Mouse (Mus musculus): ENCODE results near the gene Prox2. TPM values are rescaled to one million over a fixed set of nuclear protein-coding genes. Genes with fewer than 3 reads are reported as not detected.
"Not testable (repeated sequence)": the region's sequence is repeated elsewhere in the genome, so short reads cannot be mapped to it uniquely, and the experiment has no call there.

Prox2 gene
- polyA plus RNA-seq (2012; rRNA removed): 2.3 and 2.7 TPM in 2 replicates

DNA sequence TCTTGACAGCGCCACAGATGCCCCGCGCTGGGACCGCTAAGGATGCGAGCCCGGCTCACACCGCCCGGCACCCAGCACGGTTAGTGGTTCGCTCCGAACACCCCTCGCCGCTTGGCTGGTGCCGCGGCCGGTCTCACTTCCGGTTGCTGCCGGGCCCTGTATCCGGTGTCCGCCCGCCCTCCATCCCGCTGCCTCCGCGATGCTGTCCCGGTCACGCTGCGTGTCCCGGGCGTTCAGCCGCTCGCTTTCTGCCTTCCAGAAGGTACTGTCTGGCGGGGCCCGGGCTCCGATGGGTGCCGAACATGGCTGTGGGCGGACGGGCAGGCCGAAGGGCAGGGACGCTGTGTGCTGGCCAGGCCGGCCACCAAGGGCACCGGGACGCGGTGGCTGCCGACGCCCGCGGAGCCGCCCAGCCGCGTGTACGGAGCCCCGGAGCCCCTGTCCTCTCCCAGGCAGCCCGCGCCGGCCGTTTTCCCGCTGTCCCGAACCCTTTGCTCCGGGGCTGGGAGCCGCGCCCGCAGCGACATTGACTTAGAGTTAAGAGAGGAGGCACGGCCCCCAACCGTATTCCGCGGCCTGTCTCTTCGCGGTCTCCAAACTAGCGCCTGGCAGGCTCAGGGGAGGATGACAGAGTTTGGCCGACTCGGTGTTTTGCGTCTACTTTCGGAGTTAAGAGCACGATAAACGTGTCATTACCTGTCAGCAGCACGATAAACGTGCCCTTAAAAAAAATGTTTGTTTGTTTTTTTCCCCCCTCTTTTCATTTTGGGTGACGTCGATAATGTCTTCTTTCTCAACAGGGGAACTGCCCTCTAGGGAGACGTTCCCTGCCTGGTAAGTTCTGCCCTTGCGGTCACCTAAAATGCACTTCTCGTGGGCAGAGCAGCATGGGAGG is at the start of gene Prox2, which contains the start of gene Dlst:
Prox2 (minus strand) TSS at position 62 of the 895 bp plus-strand sequence.
Dlst (plus strand) TSS at position 136 of the 895 bp plus-strand sequence.
- peak; percentile 87 for DNase-seq (ENCODE audit: low spot score)

DNA sequence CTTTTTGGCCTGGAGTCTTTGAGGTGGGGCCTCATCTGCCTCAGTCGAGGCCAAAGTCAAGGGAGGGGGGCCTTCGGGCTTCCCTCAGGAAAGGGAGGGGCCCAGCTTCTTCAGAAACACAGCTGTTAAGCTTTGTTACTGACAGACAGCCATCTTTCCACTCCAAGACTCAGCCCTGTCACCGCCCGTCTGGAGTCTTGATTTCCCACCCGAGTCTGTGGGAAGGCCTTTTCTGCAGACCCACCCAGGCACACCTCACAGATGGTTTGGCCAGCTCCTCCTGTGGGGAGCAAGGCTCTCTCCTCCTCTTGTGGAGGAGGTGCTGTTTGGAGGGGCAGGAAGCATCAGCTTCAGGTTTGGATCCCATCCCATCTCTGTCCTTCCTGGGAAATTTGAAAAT is 49.0 kb upstream of the Prox2 start:
- DNase-seq (ENCODE audit: low spot score): no peak

DNA sequence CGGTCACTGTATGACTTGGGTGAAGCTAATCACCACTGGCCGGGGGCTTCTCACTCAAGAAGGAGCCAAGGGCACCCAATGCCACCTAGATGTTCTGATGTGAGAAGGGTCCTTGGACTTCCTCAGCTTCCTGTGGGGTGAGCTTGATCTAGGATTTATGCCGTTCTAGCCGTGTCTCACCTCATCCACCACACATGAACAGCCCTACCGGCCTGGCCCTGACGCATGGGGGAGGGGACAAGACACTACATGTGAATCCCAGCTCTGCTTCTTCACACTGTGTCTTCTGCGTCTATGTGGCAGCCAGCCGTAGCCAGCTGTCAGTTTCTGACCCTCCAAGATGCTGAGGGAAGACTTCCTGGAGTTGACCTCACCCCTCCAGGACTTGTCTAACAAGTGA is 48.2 kb upstream of the Prox2 start:
- no peak for DNase-seq (ENCODE audit: low spot score)

DNA sequence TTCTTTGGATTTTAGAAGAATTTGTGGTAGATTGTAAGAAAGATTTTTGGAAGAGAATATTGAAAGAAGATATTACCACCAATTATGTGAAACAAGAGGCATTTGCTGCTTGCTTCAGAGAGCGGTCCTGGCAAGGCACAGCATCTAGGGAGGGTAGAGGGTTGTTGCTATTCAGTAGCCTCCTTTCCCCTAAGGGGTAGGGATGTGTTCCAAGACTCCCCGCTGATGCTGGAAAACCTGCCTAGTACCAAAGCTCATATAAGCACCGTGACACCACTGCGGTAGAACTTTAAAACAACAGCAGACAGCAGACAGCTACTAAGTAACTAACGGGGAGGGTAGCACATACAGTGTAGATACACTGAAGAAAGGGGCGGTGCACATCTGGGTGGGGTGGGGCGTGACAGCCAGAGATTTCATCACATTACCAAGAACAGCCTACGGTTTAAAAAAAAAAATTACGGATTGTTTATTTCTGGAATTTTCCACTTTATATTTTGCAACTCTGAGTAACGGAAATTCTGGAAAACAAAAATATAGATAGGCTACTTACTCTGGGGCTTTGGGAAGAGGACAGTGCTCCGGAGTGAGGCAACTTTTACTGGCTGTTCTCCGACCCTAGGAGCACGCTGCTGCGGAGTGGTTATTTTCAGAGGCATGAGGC is 47.4 kb upstream of the Prox2 start:
- no peak for DNase-seq (ENCODE audit: low spot score)

DNA sequence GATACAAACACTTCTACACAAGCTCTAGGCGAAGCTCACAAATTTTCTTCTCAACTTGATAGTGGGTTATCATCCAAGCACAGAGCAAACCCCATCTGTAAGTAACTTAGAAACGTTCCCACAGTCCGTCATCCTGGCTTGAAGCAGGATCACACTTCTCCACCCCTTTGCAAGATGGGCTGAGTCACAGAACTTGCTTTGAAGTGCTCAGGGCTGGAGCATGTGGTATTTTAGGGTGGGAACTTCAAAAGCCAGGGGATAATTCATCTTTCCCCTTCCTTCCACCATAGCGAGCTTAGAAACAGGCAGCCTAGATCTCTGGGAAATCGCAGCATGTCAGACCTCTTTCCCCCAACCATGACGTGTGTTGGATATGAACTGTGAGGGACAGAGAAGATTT is 45.8 kb upstream of the Prox2 start:
- DNase-seq (ENCODE audit: low spot score): no peak

DNA sequence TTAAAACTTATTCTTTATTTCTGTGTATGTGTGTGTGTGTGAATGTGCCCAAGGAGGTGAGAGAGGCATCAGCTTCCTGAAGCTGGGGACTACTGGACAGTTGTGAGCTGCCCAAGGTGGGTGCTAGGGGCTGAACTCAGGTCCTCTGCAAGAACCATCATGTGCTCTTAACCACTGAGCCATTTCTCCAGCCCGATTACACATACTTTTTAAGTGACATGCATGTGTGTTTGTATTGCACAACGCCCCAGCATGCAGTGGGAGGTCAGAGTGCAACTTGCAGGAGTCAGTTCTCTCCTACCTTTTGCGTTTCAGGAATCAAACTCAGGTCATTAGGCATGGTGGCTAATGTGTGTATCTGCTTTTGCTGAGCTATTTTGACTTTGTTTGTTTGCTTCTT is 42.5 kb upstream of the Prox2 start:
- no peak for DNase-seq (ENCODE audit: low spot score)

DNA sequence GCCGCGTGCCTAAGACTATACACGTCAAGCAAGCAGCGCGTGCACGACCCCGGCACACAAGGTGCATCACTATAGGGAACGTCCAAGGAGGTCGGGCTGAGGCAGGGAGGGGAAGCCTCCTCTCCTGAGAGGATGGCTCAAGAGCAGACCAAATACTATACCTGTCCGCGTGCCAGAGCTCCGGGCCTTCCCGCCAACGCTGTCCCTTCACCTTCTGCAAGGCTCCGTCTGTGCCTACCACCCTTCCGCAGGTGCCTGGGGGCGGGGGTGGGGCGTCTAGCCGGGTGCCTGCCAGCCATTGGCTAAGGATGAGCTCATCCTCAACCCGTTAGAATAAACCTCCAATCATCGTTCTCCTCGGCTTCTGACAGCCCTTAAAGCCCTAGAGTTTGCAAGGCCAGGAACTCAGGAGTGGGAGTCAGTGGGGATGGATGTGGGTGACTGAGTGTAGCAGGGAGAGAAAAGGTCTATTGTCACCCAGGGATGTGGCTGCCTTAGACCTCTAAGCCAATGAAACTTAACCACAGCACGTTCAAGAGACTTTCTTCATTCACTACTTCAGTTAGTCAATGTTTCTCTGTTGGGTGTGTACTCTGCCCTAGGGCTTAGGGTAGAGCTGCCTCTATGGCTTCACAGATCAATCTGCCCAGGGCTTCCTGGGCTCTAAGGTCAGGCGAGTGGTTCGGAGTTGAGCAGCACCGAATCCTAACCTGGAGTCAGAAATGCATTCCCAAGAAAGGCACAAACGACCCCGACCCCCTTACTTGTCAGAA is 40.6 kb upstream of the Prox2 start, which contains the start of gene Rps6kl1:
Rps6kl1 (minus strand) TSS at position 263 of the 773 bp plus-strand sequence.
- DNase-seq (ENCODE audit: low spot score): no peak

DNA sequence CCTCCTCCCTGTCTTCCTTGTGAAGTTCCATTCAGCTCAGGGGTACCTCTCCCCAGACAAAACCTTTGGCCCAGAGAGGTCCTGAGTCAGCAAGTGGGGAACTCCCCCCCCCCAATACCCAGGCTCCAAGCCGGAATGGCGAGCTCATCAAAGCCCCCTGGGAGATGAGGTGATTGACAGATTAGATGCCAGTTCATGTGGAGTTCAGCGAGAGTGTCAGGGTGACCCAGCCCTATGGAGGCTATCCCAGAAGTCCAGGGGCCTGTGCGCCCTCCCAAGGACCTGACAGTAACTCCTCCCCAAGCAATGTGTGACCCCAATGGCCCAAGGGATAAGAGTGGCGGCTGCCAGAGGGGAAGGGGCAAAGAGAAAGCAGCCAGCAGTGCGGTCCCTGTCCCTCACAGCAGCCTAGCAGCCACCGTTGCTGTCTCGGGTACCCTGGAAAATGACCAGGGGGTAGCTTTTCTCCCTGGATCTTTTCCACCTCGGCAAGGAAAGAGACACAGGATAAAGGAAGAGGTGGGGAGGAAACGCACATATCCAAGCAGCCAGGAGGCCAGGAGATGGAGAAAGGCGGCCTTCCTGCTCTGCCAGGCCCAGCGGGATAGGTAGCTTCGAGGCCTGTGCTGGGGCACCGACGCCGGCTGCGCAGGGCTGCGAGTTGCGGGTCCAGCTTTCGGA is 39.9 kb upstream of the Prox2 start:
- DNase-seq (ENCODE audit: low spot score): no peak

DNA sequence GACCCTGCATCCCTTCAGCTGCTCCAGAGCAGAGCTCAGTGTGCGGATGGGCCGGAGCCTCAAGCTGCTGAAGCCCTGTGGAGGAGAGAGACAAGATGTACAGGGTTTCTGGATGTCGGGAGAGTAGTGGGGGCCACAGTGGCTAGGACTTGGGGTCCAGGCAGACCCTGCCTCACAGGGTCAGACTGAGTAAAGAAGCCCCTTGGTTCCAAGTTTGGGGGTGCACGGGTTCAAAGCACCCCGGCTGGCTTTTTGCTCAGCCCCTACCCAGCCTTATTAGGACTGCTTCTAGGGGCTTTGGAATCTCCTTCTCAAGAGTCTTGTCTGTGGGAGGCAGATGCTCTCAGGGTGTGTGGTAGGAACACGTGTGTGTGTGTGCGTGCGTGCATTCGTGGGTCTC is 36.3 kb upstream of the Prox2 start:
- DNase-seq (ENCODE audit: low spot score): no peak

DNA sequence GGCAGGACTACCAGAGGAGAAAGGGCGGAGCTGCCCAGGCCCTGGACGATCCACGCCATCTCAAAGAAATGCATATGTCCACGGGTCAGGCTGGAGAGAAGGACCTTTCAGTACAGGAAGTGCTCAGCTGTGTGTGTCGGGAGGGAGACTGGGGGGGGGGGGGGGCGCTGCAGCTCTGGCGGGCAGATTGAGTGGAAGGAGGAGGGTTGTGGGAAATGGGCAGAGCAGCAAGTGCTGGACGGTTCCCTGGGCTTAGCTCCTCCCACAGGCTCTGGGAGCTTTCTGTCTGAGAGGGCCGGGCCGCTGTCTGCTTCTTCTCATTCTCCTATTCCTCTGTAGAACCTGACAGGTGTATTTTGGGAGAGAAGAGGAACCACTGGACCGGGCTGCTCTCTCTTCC is 35.8 kb upstream of the Prox2 start:
- no peak for DNase-seq (ENCODE audit: low spot score)

DNA sequence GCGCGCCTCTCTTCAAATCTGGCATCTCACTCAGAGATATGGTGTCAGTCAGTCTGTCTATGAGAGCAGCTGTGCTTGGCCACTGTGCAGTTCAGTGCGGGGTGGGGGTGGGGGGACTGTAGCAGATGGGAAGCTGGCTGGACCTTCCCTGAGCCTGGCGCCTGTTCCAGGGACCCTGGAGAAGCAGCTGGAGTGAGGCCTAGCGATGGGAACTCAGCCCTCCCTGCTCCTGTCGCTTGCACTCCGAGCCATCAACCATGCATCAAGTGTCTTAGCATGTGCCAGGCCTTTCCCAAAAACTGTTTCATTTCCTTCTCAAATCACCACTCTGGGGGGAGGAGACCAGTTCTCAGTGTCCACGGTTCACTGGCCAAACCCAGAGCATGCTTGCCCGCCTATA is 35.1 kb upstream of the Prox2 start:
- DNase-seq (ENCODE audit: low spot score): no peak

DNA sequence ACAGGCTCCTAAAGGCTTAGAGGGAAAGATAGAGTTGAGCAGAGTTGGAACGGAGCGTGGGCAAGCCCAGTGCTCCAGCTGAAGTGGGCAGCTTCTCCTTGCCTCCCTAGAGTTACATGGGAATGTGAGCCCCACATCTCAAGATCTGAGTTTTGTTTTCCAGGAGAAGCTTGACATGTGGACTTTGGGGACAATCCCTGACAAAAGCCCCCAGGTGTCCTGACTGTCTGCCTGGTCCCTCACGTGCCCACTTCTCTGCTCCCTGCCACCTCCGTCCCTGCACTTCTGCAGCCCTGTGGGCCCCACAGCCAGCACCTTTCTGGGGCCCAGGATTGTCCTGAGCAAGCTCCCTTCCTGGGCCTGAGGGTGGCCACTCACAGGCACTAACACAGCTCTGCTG is 34.3 kb upstream of the Prox2 start:
- DNase-seq (ENCODE audit: low spot score): no peak

DNA sequence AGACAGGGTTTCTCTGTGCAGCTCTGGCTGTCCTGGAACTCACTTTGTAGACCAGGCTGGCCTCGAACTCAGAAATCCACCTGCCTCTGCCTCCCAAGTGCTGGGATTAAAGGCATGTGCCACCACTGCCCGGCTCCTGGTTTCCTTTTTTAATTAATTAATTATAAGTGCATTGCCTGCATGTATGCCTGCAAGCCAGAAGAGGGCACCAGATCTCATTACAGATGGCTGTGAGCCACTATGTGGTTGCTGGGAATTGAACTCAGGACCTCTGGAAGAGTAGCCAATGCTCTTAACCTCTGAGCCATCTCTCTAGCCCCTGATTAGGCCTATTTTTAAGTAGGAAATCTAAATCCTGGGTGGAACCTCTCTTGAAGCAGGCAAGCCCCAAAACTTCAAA is 33.7 kb upstream of the Prox2 start:
- not testable (repeated sequence) for DNase-seq (ENCODE audit: low spot score)

DNA sequence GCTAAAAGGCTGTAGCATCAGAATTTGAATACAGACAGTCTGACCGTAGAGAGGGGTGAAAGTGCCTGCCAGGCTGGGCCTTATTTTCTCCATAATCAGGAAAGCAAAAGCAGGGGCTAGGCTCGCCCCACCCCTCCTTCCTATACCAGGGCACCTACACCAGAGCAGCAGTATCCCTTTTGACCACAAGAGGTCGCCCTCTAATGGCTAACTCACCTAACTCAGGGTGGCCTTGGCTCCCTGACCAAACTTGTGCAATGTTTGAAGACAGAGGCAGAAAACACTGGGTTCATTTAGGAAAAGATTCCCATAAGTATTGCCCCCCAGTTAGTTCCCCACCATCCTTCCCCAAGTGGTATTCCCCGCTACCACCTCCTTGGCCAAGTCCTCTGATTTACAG is 32.2 kb upstream of the Prox2 start:
- DNase-seq (ENCODE audit: low spot score): peak; percentile 46

DNA sequence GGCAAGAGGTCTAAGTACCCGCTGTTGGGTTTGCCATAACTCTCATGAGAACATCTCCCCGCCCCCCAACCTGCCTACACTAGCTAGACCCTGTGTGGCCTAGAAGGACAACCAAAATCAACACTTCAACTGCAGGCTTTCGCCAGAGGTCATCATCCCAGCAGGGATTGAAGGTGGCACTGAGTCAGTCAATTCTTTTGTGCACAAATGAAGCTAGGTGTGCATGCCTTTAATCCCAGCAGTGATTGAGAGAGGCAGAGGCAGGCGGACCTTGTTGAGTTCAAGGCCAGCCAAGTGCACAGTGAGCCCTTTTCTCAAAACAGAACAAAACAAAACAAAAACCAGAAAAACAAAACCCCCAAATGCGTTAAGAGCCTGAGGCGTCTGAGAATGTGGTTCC is 30.5 kb upstream of the Prox2 start:
- no peak for DNase-seq (ENCODE audit: low spot score)

DNA sequence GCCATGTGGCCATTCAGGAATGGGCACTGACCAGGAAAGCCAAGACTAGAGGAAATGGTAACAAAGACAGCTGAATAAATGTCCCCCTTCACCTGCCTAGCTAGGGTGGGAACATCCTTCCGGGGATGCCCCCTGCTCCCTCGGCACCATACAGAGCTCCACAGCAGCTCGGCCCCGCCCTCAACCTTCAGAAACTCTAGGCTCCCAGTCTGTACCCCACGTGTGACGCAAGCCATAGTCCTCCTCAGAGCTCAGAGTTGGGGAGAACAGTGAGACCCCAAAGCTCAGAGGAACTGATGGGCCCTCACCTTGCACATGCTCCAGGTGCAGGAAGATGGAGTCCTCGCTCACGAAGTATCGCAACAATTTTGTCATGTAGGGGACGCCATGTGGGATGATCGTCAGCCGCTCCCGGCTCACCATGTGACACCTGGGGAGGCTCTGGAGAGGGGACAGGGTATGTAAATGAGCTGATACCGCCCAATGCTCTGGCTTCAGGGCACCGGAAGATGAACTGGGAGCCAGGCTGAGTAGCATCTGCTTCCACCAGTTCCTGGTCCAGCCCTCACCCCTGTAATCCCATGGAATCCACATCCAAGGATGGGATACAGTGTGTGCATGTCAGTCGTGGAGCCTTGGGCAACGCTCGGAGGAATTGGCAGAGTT is 29.6 kb upstream of the Prox2 start:
- DNase-seq (ENCODE audit: low spot score): no peak

DNA sequence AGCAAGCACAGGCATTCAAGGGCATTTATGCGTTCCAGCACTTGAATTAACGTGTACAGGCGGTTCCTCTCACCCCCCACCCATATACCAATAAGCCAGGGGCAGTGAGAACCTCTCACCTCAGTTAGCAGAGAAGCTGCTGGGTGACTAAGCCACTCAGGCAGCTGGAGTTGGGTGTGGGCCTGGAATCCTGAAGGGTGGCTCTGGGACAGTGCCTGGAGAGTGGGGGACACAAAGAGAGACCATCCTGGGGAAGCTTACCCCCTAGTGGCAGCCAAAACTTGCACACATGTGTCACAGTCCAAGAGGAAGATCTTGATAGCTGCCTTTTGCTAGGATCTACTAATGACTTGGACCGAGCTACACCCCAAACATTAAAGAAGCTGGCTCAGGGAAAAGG is 26.1 kb upstream of the Prox2 start:
- no peak for DNase-seq (ENCODE audit: low spot score)

DNA sequence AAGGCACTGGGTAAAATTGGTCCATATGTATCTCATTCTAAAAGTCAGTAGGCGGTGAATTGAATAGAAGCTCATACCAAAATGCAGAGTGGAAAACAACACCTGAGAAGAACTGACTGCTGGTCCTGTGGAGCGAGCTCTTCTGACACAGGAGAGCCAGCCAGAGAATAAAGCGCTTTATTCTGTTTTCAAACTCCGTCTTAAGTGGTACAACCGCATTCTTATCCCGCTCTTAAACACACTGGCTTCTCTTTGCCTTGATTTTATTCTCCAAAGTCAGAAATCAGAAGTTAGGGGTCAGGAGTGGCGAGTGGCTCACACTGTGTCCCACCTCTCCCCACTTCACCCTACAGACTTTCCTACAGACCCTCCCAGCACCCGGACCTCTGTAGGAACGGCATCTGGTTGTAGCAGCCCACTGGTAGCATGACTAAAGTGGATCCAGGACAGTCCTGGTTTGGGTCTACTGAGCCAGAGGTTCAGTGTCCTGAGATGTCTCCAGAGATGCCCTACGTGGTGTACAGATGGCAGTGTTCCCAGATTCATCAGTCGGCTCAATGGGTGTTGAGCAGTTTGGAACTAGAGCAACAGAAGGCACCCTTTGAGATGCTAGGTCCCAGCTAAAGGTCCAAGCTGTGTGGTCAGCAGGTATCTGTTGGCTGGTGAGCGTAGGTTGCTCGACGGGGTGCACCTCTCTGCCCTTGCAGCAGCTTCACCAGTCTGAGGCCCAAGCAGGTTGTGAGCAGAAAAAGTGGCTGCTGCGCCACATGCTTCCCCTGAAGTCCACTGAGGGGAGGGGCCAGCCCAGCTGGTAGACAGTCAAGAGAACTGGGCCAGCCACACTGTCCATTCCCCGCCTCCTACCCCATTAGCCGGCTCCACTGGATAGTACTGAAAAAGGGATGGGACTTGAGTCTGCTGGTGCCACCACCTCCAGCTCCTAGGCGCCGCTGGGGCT is 25.2 kb upstream of the Prox2 start:
- no peak for DNase-seq (ENCODE audit: low spot score)

DNA sequence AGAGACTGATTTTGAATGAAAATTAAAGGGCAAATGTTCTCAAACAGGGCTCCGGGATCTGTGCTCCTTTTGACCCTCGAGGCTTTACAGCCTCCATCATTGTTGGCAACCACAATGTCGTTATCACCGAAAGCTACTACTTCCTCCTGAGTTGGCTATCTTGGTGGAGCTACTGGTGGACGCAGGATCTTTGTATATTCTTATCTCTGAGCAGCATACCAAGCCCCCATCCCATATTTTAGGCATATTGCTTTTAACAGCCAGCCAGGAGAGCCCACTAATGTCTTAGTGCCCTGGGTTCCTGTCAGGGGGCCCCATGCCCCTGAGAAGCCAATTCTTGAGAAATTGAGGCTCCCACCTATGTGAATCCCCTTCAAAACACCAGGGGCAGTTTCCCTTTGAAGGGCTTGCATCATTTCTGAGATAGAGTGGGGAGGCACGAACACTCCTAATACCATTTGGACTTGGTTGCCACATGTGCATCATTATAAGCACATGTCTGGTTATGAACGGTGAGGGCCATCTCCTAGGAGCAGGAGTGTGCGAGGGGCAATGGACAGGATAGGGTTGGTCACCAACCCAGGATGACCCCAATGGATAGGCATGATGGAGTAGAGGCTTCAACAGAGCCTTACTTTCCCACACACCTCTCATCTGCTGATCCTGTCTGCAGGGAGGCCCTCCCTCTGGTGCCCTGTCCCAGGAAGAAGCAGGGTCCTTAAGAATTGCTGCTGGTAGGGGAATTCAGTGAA is 23.7 kb upstream of the Prox2 start:
- no peak for DNase-seq (ENCODE audit: low spot score)
